Mouse (Mus musculus) frontal cortex, postnatal 10 days (tissue): ENCODE data around the gene Fhad1.
"Not testable (repeated sequence)": the region's sequence is repeated elsewhere in the genome, so short reads cannot be mapped to it uniquely, and the experiment has no call there.

ENCODE experiments used
- DNase-seq, 2 experiments: peaks; one replicate each; pipeline ENCODE4 v3.0.0; 2022; ENCODE audit warnings: low spot score in 2 of 2, mixed read lengths in 1 of 2

Fhad1 gene

DNA sequence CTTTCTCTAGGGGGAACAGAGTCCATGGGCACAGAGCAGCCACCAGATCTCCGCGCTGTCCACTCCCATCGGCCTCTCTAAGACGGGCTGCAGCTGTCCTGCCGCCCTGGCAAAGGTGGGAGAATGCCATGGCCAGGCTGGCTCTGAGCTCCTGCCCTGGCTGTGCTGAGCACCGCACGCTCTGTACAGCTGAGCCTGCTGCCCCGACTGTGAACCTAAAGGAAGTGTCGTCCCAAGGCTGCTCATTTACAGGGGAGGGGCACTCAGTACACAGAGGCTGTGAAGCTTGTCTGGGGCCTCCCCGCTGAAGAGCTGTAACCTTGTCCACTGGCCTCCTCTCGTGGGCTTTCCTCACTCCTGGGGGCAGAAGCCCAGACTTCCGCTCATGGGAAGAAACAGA lies 29.6 kb upstream of the Fhad1 start:
- DNase-seq, result no peak

GRCm38 (mm10) chr4:142039662-142040353 lies 24.9 kb upstream of the Fhad1 start:
- no peak for DNase-seq

GRCm38 (mm10) chr4:142037897-142038296 lies 23.0 kb upstream of the Fhad1 start:
- DNase-seq, result no peak

- no peak for DNase-seq
Observed at GRCm38 (mm10) chr4:142028533-142028932, 13.7 kb upstream of the Fhad1 start.

- DNase-seq, result no peak
Observed at GRCm38 (mm10) chr4:142026965-142027364, 12.1 kb upstream of the Fhad1 start.

DNA sequence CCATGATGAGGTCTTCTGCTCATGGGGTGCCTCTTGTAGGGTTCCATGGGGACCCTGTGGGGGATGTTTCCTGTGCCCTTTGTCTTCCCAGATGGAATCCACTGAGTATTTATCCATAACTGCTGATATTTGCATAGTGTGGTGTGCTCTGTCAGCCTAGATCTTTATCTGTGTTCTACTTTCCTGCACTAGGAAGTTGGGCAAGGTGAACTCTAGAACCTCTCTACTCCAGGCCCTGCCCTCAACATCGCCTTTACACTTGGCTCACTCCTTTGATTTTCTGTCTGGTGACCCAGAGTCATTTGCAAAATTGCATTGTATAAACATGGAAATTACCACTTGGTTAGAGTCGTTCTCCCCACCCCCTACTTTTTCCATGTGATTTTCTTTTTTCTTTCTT lies 9.7 kb upstream of the Fhad1 start:
- no peak for DNase-seq

- DNase-seq, result no peak
Observed at GRCm38 (mm10) chr4:142023166-142023565, 8.3 kb upstream of the Fhad1 start.

DNA sequence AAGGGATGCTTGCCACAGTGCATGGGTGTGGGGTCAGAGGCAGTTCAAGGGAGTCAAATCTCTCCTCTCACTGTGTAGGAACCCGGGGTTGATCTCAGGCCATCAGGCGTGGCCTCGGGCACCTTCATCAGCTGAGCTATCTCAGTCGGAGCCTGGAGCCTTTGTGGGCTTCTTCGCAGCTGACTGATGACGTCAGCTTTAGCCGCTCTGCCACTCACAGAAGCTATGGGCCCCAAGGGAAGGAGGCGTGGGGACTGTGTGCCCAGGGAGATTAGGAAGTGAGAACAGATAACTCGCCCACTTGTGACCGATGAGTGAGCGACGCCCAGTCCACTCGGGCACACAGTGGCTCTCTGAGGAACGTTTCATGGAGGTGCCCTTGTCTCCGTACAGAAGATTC lies 2.8 kb upstream of the Fhad1 start:
- no peak for DNase-seq

- DNase-seq, result no peak
Observed at GRCm38 (mm10) chr4:142011236-142011635, 3.6 kb downstream of the Fhad1 start.

DNA sequence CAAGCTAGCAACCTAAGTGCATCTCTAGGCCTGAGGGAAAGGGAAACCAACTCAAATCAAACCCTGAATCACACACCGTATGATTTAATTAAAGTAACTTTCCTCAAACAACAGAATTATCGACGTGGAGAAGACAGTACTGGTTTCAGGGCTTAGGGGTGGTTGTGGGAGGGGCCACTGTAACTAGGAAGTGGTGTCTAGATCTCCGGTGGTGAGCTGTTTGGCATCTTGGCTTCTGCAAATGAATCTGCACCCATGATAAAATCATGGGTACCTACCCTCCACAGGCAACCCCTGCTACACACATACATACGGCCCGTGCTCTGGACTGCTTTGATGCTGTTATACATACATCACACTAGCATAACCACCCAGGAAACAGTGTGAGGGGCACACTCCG lies 4.4 kb downstream of the Fhad1 start:
- no peak for DNase-seq

- no peak for DNase-seq
Observed at GRCm38 (mm10) chr4:142008206-142008605, 6.7 kb downstream of the Fhad1 start.

DNA sequence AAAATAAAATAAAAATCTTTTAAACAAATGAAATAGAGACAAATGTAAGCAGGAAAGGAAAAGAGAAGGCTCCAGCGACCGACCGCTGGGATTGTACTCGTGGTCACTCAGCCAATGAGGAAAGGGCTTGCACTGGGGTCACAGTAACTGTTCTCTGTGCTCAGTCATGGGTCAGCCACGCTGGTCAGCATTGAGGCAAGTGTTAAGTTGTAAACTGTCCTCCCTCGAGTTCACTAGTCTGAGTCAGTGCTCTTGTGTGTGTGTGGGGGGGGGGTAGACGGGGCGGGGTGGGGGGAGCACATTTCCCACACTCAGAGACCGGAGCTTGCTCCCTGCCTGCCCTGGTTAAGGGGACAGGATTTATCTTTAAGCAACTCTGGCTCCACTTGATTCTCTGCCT lies 14.3 kb downstream of the Fhad1 start:
- no peak for DNase-seq

DNA sequence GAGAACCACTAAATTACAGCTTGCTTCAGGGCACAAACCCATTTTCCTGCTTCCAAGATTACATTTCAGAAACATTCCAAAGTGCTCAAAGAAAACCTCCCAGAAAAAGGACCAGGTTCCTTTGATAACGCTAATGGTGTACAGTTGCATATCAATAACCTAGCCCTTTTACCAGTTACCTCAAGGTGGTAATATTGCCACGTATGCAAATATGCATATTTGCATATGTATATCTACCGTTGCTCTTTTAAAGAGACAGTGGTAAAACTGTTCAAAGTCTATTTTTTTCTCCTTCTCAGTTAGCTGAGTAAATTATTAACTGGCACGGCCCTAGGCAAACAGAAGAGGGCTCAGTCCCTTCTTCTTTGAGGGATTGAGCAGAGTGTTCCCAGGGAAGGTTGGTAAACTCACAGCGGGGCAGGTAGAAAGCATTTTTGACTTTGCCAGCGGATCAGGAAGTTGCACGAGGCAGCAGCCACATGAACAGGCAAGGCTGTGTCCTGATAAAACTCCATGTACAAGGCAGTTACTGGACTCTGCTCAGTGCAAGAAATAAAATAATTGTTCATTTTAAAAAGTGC lies 15.3 kb downstream of the Fhad1 start:
- DNase-seq, result no peak

GRCm38 (mm10) chr4:141998282-141998821 lies 16.5 kb downstream of the Fhad1 start:
- no peak for DNase-seq

DNA sequence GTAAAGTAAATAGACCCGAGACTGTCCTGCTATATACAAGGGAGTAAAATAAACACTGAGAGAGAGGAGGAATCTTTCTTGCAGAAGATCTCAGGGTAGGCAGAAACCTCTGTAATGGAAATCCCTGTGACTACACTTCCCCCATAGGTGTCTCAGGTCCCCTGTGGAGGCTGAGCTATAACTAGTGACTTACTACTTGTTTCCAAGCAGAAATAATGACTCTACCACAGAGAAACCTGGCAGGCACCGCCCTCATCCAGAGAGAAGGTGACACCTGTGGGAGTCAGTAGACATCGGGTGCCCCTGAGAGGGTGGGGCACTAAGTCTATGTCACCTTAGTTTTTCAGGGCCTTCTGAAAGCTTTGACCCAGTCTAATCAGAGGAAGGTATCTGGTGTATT lies 18.0 kb downstream of the Fhad1 start:
- no peak for DNase-seq

- DNase-seq, result no peak
Observed at GRCm38 (mm10) chr4:141996086-141996485, 18.8 kb downstream of the Fhad1 start.

DNA sequence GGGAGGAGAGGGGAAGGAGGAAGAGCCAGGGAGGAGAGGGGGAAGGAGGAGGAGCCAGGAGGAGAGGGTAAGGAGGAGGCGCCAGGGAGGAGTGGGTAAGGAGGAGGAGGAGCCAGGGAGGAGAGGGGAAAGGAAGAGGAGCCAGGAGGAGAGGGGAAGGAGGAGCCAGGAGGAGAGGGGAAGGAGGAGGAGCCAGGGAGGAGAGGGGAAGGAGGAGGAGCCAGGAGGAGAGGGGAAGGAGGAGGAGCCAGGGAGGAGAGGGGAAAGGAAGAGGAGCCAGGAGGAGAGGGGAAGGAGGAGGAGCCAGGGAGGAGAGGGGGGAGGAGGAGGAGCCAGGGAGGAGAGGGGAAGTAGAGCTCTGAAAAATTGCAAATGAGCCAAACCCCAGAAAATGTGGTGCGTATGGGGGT lies 20.8 kb downstream of the Fhad1 start:
- not testable (repeated sequence) for DNase-seq

- no peak for DNase-seq
Observed at GRCm38 (mm10) chr4:141993347-141994061, 21.4 kb downstream of the Fhad1 start.

- DNase-seq, result no peak
Observed at GRCm38 (mm10) chr4:141992530-141993204, 22.2 kb downstream of the Fhad1 start.

DNA sequence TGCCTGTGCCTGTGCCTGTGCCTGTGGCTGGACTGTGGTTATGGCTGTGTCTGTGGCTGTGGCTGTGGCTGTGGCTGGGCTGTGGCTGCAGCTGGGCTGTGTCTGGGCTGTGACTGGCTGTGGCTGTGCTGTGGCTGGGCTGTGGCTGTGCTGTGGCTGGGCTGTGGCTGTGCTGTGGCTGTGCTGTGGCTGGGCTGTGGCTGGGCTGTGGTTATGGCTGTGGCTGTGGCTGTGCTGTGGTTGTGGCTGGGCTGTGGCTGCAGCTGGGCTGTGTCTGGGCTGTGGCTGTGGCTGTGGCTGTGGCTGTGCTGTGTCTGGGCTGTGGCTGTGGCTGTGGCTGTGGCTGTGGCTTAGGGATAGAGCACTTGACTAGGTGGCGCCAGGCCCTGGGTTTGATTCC lies 26.7 kb downstream of the Fhad1 start:
- no peak for DNase-seq

DNA sequence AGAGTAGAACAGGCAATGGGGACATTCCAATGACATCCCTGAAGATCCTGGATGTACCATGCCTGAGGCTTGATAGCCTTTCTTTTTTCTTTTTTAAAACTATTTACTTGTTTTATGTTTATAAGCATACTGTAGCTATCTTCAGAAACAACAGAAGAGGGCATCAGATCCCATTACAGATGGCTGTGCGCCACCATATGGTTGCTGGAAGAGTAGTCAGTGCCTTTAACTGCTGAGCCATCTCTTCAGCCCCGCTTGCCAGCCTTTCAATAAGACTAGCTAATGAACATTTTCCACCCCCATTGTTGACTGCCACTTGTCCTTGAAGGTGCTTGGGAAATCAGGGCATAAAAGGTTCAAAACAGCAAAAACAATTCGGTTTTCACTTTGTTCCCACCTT lies 31.2 kb downstream of the Fhad1 start:
- DNase-seq, result no peak

GRCm38 (mm10) chr4:141981475-141981874 lies 33.4 kb downstream of the Fhad1 start:
- DNase-seq, result no peak
